Mouse (Mus musculus) midbrain, embryonic 11.5 days (tissue): ENCODE measurements at regions not wholly inside any gene's neighbourhood (a gene's known extent, or its start where the extent isn't known, plus 50 kb on each side); places are given as distances from the start of the nearest gene placed in this dataset.

ENCODE experiments used
- ATAC-seq: fragments of 200-750 bp; cut with Nextera tagmentation; 2 replicates; pipeline ENCODE4 v1.8.0; 2017; ENCODE audit warnings: moderate TSS enrichment, moderate library complexity; ENCODE audit not compliant: low FRiP score
- DNase-seq: peaks from one replicate; pipeline ENCODE4 v3.0.0; 2015; ENCODE audit warnings: low spot score; ENCODE audit errors: missing footprints
- H3K27ac ChIP-seq: fragments of 300-500 bp; sonication (generic); 2 replicates; pipeline ENCODE4 v1.5.1; 2014; ENCODE audit warnings: low read depth, low read length
- H3K27me3 ChIP-seq: fragments of 300-500 bp; sonication (generic); 2 replicates; pipeline ENCODE4 v1.6.1; 2014; ENCODE audit warnings: mild to moderate bottlenecking, low read length, moderate library complexity, mixed read lengths; ENCODE audit not compliant: control insufficient read depth, insufficient read depth
- H3K36me3 ChIP-seq: fragments of 300-500 bp; sonication (generic); 2 replicates; pipeline ENCODE4 v1.6.1; 2014; ENCODE audit warnings: mild to moderate bottlenecking, low read length, moderate library complexity, mixed read lengths; ENCODE audit not compliant: control insufficient read depth, insufficient read depth
- H3K4me1 ChIP-seq: fragments of 300-500 bp; sonication (generic); 2 replicates; pipeline ENCODE4 v1.6.1; 2014; ENCODE audit warnings: low read length; ENCODE audit not compliant: control insufficient read depth, insufficient read depth
- H3K4me2 ChIP-seq: fragments of 300-500 bp; sonication (generic); 2 replicates; pipeline ENCODE4 v1.6.1; 2014; ENCODE audit warnings: mild to moderate bottlenecking, moderate library complexity
- H3K4me3 ChIP-seq: fragments of 300-500 bp; sonication (generic); 2 replicates; pipeline ENCODE4 v1.5.1; 2014; ENCODE audit warnings: low read depth, low read length
- H3K9ac ChIP-seq: fragments of 300-500 bp; sonication (generic); 2 replicates; pipeline ENCODE4 v1.6.1; 2014; ENCODE audit warnings: low read length
- H3K9me3 ChIP-seq: fragments of 300-500 bp; sonication (generic); 2 replicates; pipeline ENCODE4 v1.6.1; 2016; ENCODE audit warnings: low read length; ENCODE audit not compliant: control insufficient read depth
- WGBS: fragments of 180-500 bp; shearing (Covaris S2); extraction: QIAGEN DNeasy Blood & Tissue Kit; methylation state at CpG from one replicate; pipeline ENCODE4 v1.1.7; 2014; 5-methylcytosine and 5-hydroxymethylcytosine counted together

- no peak overlapping the region for H3K4me2 ChIP-seq
- no peaks in the 10 kb centered on the region for H3K9me3 ChIP-seq
- peaks cover 17% of the 10 kb centered on the region for H3K4me1 ChIP-seq
- H3K27ac ChIP-seq, result no peak overlapping the region
- H3K27me3 ChIP-seq, result no peaks in the 10 kb centered on the region
- no peaks in the 10 kb centered on the region for H3K36me3 ChIP-seq
- peak; percentile 52; the same call in 1 of the 2 replicates for ATAC-seq
- peak; percentile 91 for DNase-seq
- H3K9ac ChIP-seq, result no peak overlapping the region
- no peak overlapping the region for H3K4me3 ChIP-seq
- WGBS, result 18% methylated on average over 2 of the region's 2 CpGs
These were observed 50.3 kb downstream of the Anapc15-ps start for GRCm38 (mm10) chr10:95622879-95623517.

- ATAC-seq (no peak), DNase-seq (no peak)
These were observed 52.5 kb downstream of the Anapc15-ps start for GRCm38 (mm10) chr10:95620796-95621195.

GRCm38 (mm10) chr10:95619601-95620000, 53.6 kb downstream of the Anapc15-ps start:
- ATAC-seq (peak; percentile 65), DNase-seq (no peak)
- H3K4me1 ChIP-seq, result peaks cover 17% of the 10 kb centered on the region
- 37% methylated on average over 10 of the region's 10 CpGs for WGBS
- peak overlapping the region; percentile 27; the same call in 1 of the 2 replicates for H3K4me2 ChIP-seq
- peak overlapping the region; percentile 35; the same call in 1 of the 2 replicates for H3K27ac ChIP-seq
- H3K9ac ChIP-seq, result peak overlapping the region; percentile 27; the same call in 1 of the 2 replicates
- no peaks in the 10 kb centered on the region for H3K27me3 ChIP-seq
- no peaks in the 10 kb centered on the region for H3K9me3 ChIP-seq
- H3K36me3 ChIP-seq, result no peaks in the 10 kb centered on the region
- H3K4me3 ChIP-seq, result no peak overlapping the region

More at GRCm38 (mm10) chr10:95620796-95621195, 52.5 kb downstream of the Anapc15-ps start:
- H3K36me3 ChIP-seq, result no peaks in the 10 kb centered on the region
- H3K9ac ChIP-seq, result no peak overlapping the region
- peaks cover 17% of the 10 kb centered on the region for H3K4me1 ChIP-seq
- H3K9me3 ChIP-seq, result no peaks in the 10 kb centered on the region
- H3K27me3 ChIP-seq, result no peaks in the 10 kb centered on the region
- no peak overlapping the region for H3K4me2 ChIP-seq
- WGBS, result 96% methylated on average over 3 of the region's 3 CpGs
- no peak overlapping the region for H3K4me3 ChIP-seq
- H3K27ac ChIP-seq, result no peak overlapping the region

GRCm38 (mm10) chr10:95618451-95619079, 54.6 kb upstream of the Nudt4 start:
- 82% methylated on average over 9 of the region's 9 CpGs for WGBS
- no peak overlapping the region for H3K27ac ChIP-seq
- ATAC-seq, result no peak

GRCm38 (mm10) chr10:95616821-95617220, 52.9 kb upstream of the Nudt4 start:
- DNase-seq (no peak), ATAC-seq (no peak)
- H3K27ac ChIP-seq, result no peak overlapping the region
- no peak overlapping the region for H3K9ac ChIP-seq
- no peak overlapping the region for H3K4me3 ChIP-seq
- H3K36me3 ChIP-seq, result no peaks in the 10 kb centered on the region
- WGBS, result 79% methylated on average over 5 of the region's 5 CpGs
- H3K27me3 ChIP-seq, result no peaks in the 10 kb centered on the region
- H3K9me3 ChIP-seq, result no peaks in the 10 kb centered on the region
- no peak overlapping the region for H3K4me2 ChIP-seq
- H3K4me1 ChIP-seq, result peaks cover 9% of the 10 kb centered on the region

More at GRCm38 (mm10) chr10:95618451-95619079, 54.6 kb upstream of the Nudt4 start:
- Histone ChIP-seq H3K4me3 (no peak overlapping the region), H3K4me1 (peaks cover 15% of the 10 kb centered on the region), H3K27me3 (no peaks in the 10 kb centered on the region), H3K36me3 (no peaks in the 10 kb centered on the region), H3K4me2 (no peak overlapping the region), H3K9me3 (no peaks in the 10 kb centered on the region), H3K9ac (no peak overlapping the region)
- DNase-seq, result no peak

GRCm38 (mm10) chr10:95615849-95616650, 52.1 kb upstream of the Nudt4 start:
- H3K36me3 ChIP-seq, result no peaks in the 10 kb centered on the region
- no peak for ATAC-seq
- H3K9me3 ChIP-seq, result no peaks in the 10 kb centered on the region
- H3K4me3 ChIP-seq, result no peak overlapping the region
- WGBS, result 74% methylated on average over 25 of the region's 25 CpGs
- H3K4me2 ChIP-seq, result no peak overlapping the region
- peaks cover 14% of the 10 kb centered on the region for H3K4me1 ChIP-seq
- DNase-seq, result no peak
- no peak overlapping the region for H3K27ac ChIP-seq
- no peak overlapping the region for H3K9ac ChIP-seq
- no peaks in the 10 kb centered on the region for H3K27me3 ChIP-seq
